Mouse (Mus musculus) lung, adult 2 months (tissue): ENCODE measurements at regions not wholly inside any gene's neighbourhood (a gene's known extent, or its start where the extent isn't known, plus 50 kb on each side); places are given as distances from the start of the nearest gene placed in this dataset.

ENCODE experiments used
- CTCF ChIP-seq: fragments of 200-500 bp; IDR thresholded peaks from 2 replicates; pipeline ENCODE4 v1.5.1; 2011; ENCODE audit warnings: mild to moderate bottlenecking, low read length, control low read depth; ENCODE audit not compliant: insufficient read depth
- POLR2A ChIP-seq: fragments of 200-500 bp; IDR thresholded peaks from 2 replicates; pipeline ENCODE4 v1.6.1; 2011; ENCODE audit warnings: low read depth, mild to moderate bottlenecking, control low read depth, low read length, borderline replicate concordance; ENCODE audit errors: extremely low read depth

GRCm38 (mm10) chr2:51830965-51831720, 103.8 kb downstream of the Rbm43 start:
- TF ChIP-seq POLR2A: no peak
- TF ChIP-seq CTCF: no peak
